Mouse (Mus musculus) adrenal gland, postnatal 10 days (tissue): ENCODE measurements around the gene Snx11. TPM values are rescaled to one million over a fixed set of nuclear protein-coding genes. Genes with fewer than 3 reads are reported as not detected.

Source experiments
- DNase-seq: peaks from one replicate; pipeline ENCODE4 v3.0.0; 2021; ENCODE audit warnings: mixed read lengths
- total RNA-seq, 2 experiments: library from RNA; stranded (reverse); gene quantifications; 2 replicates each; pipeline ENCODE4 v1.2.3; 2021

Gene Snx11
- total RNA-seq, 2 experiments from 2014 or later, result 19.2 to 22.9 TPM

DNA sequence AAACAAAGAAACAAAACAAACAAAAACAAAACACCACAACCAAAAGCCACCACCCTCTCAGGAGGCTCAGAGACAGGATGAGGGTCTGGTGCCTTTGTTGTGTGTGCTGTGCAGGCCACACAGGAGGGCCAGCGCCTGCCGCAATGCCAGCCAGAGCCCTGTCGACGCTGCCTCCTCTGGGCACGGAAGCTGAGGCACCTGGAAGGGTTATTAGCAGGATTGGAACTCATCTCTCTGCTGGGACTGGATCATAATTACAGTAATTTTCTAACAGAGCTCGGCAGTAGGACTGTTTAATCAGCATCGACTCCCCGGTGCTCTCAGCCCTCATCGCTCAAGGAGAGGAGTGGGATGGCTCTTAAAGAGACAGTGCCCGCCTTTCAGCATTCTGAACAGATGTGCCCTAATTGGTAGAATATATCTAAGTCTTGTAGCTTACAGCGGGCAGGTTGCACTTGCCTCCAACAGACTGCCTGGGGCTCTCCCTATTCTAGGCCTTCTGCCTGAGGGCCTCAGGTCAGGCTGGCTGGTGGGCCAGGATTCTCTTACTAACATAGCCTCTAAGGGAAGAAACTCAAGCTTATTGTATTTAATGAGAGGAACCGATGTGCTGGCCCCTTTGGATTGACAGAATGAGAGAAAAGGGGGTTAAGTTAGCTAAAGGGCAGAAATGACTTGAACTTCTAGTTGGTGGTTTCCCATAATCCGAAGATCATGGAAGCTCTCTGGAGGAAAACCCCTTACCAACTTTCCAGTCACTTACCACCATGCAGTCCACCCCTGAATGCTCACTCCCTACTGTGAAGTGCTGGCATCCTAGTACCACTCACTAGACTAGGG is 12.6 kb downstream of the Snx11 start:
- no peak for DNase-seq

DNA sequence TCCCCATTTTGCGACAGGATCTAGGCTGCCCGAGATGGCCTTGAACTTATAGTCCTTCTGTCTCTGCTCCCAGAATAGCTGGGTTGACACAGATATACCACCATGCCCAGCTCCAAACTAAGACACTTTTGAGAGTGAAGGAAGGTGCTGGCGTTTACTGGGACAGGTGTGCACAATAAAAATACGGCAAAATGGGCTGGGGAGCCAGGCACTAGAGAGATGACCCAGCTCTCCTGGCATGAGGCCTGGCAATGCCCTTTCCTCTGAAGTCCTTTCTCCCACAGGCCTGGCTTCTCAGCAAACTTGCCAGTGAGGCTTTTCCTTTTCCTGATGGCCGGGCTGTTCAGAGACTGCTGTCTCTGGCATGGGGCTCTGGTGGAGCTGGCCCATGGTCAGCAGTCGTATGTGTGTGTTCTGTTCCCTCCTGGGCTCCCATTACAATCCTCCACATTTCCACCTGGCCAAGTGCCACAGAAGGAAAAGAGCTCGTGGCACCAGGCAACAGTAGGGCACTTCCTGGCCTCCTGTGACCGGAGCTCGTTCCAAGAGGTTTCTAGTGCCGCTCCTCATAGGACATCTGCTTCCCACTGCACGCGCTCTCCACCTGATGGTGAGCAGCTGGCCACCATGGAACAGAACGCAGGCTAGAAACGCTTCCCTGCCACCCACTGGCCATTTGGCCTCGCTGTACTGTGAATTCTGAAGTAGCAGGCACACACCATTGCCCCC is 14.5 kb downstream of the Snx11 start:
- peak; percentile 57 for DNase-seq

DNA sequence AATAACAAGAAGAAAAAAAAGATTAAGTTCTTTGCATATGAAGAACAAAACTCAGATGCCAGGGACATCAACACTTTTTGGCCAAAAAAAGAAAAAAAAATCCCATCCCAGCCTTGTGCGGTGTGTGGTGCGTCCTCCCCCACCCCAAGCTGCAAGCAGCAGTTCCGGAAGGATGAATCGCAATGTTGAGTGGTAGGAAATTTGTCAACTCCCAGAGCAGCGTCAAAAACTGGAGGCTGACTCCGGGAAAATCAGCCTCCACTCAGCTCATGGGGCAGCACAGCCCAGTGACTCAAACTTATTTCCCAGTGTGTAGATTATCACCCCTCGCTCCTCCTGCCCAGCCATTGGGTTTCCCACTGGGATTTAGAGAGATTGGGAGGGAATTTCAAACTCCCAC is 15.4 kb downstream of the Snx11 start:
- no peak for DNase-seq

DNA sequence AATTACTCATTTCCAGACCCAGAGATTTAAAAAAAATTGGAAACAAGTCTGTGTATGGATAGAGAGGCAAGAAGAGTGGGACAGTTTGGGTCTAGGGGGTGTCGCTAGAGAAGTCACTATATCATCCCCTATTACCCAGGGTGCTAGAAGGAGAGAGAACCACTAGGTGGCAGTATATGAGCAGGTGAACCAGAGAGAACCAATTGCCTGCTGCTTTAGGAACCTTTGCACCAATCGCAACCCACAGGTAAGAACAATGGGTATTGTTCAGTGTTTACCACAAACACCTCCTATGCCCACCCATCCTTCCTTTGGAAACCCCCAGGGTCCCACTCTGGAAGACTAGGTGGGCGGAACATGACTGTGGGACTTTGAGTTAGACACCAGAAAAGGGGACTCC is 17.3 kb downstream of the Snx11 start:
- peak; percentile 58 for DNase-seq

DNA sequence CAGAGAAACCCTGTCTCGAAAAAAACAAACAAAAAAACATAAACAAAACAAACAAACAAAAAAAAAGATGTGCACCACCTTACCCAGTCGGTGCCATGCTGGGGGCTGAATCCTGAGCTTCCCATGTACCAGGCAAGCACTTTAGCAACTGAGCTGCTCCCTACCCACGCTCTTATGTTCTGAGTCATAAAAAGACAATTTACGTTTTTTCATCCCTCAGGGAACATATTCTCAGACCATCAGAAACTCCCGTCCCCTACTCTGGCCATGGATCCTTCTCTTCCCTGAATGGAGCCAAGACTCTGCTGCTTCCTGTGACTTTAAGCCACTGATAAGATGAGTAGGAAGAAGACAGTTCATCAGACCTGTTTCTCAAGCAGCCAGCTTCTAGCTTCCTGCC is 19.0 kb downstream of the Snx11 start:
- DNase-seq, result no peak

DNA sequence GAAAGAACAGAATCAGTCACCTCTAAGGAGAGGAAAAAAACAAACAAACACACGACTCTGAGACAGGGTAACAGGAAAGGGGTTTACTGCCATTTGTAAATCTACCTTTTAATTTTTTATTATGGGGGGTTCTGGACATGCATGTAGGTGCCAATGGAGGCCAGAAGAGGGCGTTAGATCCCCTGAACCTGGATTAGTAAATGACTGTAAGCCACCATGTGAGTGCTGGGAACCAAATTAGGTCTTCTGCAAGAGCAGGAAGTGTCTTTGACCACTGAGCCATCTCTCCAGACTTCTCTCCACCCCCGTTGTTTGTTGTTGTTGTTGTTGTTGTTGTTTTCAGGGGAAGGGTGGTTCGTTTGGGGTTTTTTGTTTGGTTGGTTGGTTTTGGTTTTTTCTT is 19.9 kb downstream of the Snx11 start:
- no peak for DNase-seq

DNA sequence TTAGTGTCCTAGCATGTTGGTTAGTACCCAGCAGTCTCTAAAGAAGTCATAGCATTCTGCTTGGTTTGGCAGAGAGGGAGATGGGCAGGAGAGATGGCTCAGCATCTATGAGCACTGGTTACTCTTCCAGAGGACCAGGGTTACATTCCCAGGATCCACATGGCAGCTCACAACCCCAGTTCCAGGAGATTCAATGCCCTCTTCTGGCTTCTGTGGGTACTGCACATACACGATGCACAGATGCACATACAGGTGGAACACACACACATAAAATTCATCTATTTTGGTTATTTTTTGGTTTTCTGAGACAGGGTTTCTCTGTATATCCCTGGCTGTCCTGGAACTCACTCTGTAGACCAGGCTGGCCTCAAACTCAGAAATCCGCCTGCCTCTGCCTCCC is 22.1 kb downstream of the Snx11 start:
- no peak for DNase-seq

DNA sequence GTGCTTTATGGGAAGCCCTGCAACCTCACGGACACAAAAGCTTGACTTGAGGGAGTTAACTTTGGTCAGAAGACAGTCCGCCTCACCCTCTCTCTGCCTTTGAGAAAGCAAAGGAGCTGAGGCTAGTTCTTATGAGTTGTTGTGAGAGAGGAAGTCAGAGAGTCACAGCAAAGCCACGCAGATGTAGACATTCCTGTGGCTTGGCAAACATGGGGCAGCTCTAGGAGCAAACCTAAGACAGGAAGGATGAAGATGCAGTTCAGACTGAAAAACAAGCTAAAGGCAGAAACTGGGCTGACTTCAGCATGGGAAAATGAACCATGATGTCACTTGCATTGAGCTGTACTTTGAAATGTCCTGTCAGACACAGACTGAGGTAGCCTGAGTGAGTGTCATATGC is 29.8 kb downstream of the Snx11 start:
- no peak for DNase-seq

DNA sequence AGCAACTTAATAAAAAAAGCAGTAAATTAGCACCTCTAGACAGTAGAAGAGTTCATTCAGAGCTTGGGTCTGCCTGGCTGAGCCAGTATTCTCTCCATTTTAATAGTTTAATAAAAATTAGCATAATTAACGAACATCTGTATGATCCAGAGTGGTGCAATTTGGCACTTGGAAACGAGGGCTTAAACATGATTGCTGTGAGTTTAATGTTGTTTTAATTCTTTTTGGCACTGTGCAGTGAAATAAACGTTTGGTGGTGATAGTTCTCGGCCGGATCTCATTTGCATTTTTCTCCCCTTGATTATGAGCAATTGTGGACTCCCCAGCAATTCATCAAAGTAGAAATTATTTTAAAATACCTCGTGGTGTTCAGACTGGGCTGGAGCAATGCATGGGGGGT is 30.7 kb downstream of the Snx11 start:
- no peak for DNase-seq

DNA sequence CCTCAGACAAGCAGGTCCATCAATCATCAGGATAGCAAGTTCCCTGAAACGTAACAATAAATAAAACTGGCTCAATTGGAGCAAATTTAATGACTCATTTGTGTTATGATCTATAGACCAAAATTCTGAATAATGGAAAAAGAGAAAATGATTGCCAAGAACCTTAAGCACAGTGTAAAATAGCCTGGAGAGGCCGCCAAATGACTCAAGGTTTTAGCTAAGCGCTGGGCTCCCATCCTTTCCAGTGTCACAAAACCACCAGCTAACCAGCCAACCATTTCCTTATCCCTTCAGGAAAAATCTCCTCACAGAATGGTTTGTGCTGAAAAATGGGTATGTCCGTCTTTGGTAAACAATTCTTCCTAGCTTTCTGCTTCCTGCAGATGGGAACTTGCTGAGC is 33.5 kb downstream of the Snx11 start:
- DNase-seq, result no peak

DNA sequence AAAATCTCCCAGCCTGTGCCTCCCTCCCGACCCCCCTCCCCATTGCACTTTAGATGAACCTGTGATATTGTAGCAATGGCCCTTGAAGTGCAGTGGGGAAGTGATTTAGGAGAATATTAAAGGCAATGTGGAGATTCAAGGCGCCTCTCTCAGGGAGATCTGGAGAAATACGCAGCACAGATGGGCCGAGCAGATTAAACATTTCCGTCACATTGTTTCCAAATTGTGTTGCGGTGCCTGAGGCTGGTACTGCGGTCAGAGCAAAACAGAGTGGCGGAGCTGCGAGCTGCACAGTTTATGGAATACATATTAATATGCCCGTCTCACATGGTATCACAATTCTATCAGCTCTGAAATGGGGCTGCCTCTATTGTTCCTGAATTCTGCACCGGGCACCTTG is 34.4 kb downstream of the Snx11 start:
- no peak for DNase-seq

DNA sequence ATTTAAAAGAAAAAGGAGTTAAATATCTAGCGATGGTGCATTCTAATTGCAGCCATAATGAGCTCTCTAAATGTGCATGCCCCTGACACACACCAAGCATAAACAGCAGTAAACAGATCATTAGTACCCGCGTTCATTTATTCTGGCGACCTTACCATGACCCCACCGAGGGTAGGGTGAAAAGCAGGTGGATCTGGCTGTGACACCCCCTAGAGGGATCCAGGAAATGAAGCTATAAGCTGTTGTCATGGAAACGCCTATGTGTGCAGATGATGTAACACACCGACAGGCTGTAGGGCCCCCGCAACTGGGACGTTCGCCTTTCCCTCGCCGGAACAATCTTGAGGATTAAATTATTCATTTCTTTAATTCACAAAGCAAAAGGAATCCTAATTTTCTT is 35.4 kb downstream of the Snx11 start:
- DNase-seq, result no peak

DNA sequence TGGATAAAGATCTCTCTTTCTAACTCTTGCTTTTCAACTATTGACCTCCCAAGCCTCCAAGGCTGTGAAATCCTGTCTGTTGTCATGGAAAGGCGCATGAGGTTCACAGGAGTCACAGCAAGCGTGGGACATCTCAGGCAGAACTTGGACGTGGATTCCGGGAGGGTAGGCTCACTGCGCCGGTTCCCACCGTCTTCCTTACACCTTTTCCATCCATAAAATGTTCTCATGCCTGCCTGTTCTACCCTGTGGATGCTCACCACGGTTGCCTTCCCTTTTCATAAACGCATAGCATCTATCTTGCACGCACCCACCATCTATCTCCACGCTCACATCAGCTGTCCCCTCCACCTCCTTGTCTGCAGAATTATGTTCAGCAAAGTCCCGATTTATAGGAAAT is 36.6 kb downstream of the Snx11 start:
- DNase-seq, result no peak

DNA sequence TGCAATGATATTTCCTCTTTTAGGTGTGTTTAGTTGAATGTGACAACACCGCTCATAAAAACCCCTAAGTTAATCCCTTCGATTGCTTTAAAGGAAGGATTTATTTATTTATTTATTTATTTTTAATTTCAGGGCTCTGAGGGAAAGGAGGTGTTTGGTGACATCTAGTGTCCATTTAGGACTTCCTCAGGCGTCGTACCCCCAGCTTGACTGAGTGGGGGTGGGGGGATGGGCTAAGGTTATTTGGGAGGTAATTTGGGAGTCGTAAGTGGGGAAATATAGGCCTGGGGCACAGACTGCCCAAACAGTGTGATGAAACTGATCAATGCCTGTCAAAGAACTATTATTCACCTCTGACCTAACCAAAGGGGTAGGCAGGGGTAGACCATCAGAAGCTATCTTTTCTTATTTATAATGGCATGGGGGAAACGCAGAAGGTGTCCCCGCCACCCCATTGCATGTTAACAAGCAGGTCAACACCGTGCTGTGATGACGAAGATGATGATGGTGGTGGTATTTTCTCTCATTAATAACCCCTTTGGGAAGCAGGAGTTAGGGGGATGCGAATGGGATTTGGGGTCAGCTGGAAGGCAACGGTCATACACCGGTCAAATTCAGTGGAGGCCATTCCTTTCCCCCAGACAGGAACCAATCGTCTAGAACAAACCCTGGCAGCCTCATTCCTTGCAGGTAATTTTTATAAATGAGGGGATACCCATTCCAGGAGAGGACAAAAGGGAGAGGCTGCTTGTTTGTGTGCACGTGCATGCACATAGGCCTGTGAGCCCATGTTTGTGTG is 39.5 kb downstream of the Snx11 start:
- no peak for DNase-seq

DNA sequence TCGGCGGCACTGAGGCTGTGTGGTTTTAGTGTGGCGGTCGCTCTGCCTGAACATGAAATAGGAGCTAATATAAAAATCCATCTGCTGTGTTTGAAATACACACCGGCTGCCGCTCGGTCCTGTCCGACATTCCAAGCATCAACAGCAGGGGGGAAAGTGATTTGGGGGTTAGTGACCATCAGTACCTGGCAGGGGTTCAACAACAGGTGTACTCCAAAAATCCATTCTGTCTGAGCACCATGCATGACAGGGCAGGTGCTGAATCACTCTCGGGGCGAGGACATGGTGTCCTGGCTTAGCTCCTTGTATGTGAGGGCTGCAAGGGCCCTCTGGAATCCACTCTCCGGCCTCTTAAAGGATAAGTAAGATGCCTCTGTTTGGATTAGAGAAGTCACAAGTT is 41.0 kb downstream of the Snx11 start:
- DNase-seq, result no peak

DNA sequence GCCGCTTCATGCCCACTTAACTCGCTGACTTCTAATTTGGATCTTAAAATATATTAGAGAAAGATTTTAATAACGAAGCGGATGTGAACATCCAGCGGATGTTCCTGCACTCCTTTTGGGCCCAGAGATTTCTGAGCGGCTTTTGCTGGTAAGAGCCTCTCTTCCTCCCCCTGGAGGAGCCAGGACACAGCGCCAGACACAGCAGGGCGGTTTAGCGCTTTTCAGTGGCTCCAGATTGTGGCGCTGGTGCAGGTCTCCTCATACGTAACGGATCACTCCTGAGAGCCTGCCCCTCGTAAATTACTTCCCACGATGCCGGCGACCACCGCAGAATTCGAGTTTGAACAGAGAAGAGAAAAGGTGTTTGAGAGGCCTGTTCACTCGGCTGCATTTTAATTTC is 41.5 kb downstream of the Snx11 start:
- DNase-seq, result peak; percentile 75

DNA sequence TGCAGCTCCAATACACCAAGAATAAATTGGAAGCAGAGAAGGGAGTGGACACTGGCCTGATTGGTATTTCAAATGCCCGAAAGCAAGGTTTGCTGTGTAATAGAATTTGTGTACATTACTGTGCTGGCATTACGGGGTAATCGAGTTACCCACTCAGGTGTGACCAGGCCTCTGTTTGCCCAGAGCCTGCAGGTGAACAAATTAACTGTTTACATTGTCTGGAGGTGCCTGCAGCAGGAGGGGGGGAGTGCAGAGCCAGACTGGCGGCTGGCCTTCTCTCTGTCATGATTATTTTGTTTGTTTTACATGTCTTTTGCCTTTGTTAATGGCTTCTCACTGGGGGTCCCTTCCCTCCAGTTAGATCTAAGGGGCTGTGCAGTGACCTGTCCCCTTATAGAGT is 44.7 kb downstream of the Snx11 start:
- no peak for DNase-seq

DNA sequence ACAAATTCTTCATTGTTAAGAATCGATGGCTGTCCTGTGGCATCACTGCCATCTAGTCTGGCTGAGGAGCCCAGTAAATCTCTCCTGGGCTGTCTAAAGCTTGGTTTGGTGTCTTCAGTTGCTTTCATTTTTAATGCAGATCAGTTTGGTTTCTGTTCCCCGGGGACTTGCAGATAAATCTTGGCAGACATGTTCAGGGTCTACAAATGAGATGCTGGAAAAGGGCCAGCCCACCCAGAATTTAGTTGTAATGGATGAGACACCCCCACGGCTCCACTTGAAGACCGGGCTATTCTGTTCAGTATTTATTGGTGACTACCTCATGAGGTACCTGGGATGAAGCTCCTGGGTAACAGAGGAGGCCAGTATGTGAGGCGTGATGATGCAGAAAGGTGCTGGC is 47.0 kb downstream of the Snx11 start:
- no peak for DNase-seq

DNA sequence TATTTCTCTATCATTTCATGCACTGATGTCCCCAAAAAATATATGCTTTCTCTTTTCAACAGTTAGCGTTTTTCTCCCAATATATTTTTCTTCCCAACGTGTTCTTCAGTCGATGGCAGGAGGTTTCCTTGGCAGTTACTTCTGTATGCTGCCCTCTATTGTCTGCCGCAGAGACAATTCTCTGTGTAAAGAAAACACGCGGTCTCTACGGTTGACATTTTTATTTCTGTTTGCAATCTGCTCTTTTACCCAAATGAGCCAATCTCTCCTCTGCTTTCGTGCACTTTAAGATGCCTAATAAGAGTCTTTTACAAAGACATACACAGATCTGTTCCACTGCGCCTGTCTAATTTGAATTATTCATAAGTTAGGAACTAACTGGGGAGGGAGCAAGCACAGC is 47.9 kb downstream of the Snx11 start:
- no peak for DNase-seq

DNA sequence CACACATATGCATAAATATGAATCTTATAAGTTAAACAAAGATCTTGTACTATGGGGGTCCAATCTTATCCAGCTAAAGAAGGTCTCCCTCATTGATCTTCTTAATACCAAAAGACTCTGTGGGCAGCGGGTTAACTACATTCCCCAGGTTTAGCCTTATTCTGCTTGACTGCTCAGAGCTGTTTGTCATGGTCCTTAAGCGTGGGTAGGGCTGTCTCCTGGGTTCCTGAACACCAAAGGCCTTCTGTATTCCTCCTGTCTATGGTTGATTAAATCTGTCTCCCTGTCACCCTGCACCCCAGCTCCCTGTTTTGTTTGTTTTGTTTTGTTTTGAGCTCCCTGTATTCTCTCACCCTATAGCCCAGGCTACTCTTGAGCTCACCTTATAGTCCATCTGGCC is 48.8 kb downstream of the Snx11 start:
- no peak for DNase-seq

DNA sequence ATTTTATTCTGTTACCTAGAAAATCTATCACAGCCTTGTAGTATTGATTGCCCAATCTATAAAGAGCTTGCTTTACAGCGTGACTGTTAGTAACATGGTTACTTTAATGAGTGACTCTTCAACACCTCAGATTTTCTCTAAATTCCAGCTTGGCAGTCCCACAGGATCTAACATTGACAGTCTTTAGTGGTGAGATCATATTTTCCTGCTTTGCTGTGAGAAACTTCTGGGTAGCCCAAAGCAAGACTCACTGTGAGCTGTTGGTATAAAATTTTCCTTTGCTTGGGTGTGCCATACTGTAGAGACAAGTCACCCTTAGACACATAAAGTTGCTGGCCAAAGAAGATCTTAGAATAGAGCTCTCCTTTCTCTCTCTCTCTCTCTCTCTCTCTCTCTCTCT is 51.5 kb downstream of the Snx11 start:
- DNase-seq, result no peak

DNA sequence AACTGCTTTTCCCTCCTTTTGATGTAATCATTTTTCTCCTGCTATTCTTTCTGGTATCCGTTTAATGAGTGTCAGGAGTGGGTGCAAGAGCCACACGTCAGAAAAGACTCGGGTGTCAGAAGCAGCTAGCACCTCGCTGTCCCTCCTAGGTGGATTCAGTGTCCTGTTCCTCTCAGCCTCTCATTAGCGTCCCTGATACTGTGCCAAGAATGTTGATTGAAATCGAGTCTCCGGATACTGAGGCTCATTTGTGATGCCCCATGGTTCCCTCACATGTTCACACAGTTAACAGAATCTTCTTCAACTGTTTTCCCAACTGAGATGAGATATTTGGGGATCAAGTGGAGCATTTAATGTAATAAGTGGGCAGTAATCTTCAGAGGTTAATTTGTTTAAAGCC is 58.8 kb downstream of the Snx11 start:
- no peak for DNase-seq
